Mouse (Mus musculus): Measurements from ENCODE around the gene Col27a1.

DNA sequence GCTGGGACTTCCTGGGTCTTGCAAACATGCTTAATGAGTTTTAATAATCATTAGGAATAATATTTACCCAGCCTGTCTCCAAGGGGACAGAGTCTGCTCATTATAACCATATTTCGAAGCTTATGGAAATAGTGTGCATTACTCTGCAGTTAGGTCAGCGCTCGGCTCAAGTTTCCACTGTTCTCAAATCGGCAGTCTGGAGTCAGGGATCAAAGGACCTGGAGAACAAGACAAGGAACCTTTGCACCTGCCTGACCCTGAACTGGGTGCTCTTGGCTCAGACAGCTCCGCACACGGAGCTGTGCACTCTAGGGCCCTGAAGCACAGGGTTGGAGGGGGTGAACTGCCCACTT, 13.1 kb downstream of the Col27a1 start:
- TF ChIP-seq CTCF (IDR thresholded peaks at IDR 0.05; ENCODE audit: low read depth) (no peak), EP300 (IDR thresholded peaks at IDR 0.05; ENCODE audit: low read depth) (no peak)

All from liver, embryonic 14.5 days (tissue).